Mouse (Mus musculus) liver, embryonic 16.5 days (tissue): ENCODE data around the gene Hmgxb4. TPM values are rescaled to one million over a fixed set of nuclear protein-coding genes. Genes with fewer than 3 reads are reported as not detected.

ENCODE experiments used
- ATAC-seq: fragments of 200-750 bp; cut with Nextera tagmentation; 2 replicates; pipeline ENCODE4 v1.8.0; 2017; ENCODE audit warnings: low read depth, mild to moderate bottlenecking, moderate number of reproducible peaks, moderate library complexity
- H3K27ac ChIP-seq: fragments of 300-500 bp; sonication (generic); 2 replicates; pipeline ENCODE4 v1.5.1; 2014; ENCODE audit warnings: mild to moderate bottlenecking, low read length
- H3K27me3 ChIP-seq: fragments of 300-500 bp; sonication (generic); 2 replicates; pipeline ENCODE4 v1.6.1; 2014; ENCODE audit warnings: low read depth, low read length, mixed read lengths; ENCODE audit not compliant: control insufficient read depth, insufficient read depth
- H3K36me3 ChIP-seq: fragments of 300-500 bp; sonication (generic); 2 replicates; pipeline ENCODE4 v1.6.1; 2014; ENCODE audit warnings: mild to moderate bottlenecking; ENCODE audit not compliant: control insufficient read depth, insufficient read depth
- H3K4me1 ChIP-seq: fragments of 300-500 bp; sonication (generic); 2 replicates; pipeline ENCODE4 v1.6.1; 2014; ENCODE audit warnings: low read depth, low read length, mixed read lengths; ENCODE audit not compliant: control insufficient read depth
- H3K4me2 ChIP-seq: fragments of 300-500 bp; sonication (generic); 2 replicates; pipeline ENCODE4 v1.6.1; 2014; ENCODE audit warnings: low read depth, low read length, mixed read lengths
- H3K4me3 ChIP-seq: fragments of 300-500 bp; sonication (generic); 2 replicates; pipeline ENCODE4 v1.5.1; 2014; ENCODE audit warnings: low read depth, mild to moderate bottlenecking, low read length
- H3K9ac ChIP-seq: fragments of 300-500 bp; sonication (generic); 2 replicates; pipeline ENCODE4 v1.6.1; 2014; ENCODE audit warnings: low read depth, low read length
- H3K9me3 ChIP-seq: fragments of 300-500 bp; sonication (generic); replicated peaks from 2 replicates; pipeline ENCODE4 v1.6.1; 2016; ENCODE audit warnings: low read length; ENCODE audit not compliant: control insufficient read depth
- WGBS: fragments of 180-500 bp; shearing (Covaris S2); extraction: QIAGEN DNeasy Blood & Tissue Kit; methylation state at CpG from one replicate; pipeline ENCODE4 v1.1.7; 2014; ENCODE audit not compliant: insufficient replicate concordance; 5-methylcytosine and 5-hydroxymethylcytosine counted together
- polyA plus RNA-seq: library from polyadenylated mRNA; unstranded; fragments of >200 nt; fragmentation: Nextera tagmentation; extraction: Ambion mirVana; gene quantifications from 2 replicates; pipeline ENCODE4 v1.2.1, GENCODE M21; 2015

Gene Hmgxb4
- polyA plus RNA-seq, 1 experiment from 2014 or later: 8.7 TPM

- H3K27me3 ChIP-seq: no peaks in the 10 kb centered on the region
- H3K27ac ChIP-seq: peak within 1 kb of the TSS; percentile 84
- H3K4me2 ChIP-seq: peak within 1 kb of the TSS; percentile 99
- peak; percentile 96 for ATAC-seq
- H3K4me3 ChIP-seq: peak within 1 kb of the TSS; percentile 83
- WGBS: under 1% methylated on average over 61 of the region's 62 CpGs
- peaks cover 9% of the 10 kb centered on the region; the same call in 1 of the 2 replicates for H3K36me3 ChIP-seq
- H3K9ac ChIP-seq: peak within 1 kb of the TSS; percentile 77
- peaks cover 14% of the 10 kb centered on the region for H3K4me1 ChIP-seq
- H3K9me3 ChIP-seq: no peaks in the 10 kb centered on the region
These were observed 40.5 kb downstream of the Hmgxb4 start, which contains the start of gene Tom1 for GRCm38 (mm10) chr8:75033511-75034243. Tom1 (plus strand) TSS chr8:75033705.

GRCm38 (mm10) chr8:75034285-75034684 lies 41.1 kb downstream of the Hmgxb4 start:
- WGBS: under 1% methylated on average over 17 of the region's 17 CpGs
- H3K9ac ChIP-seq: peak overlapping the region; percentile 77
- peak overlapping the region; percentile 63 for H3K27ac ChIP-seq
- ATAC-seq: no peak
- no peaks in the 10 kb centered on the region for H3K27me3 ChIP-seq
- peaks cover 4% of the 10 kb centered on the region; the same call in 1 of the 2 replicates for H3K36me3 ChIP-seq
- H3K4me2 ChIP-seq: peak overlapping the region; percentile 99
- H3K4me1 ChIP-seq: peaks cover 14% of the 10 kb centered on the region
- H3K4me3 ChIP-seq: peak overlapping the region; percentile 83
- no peaks in the 10 kb centered on the region for H3K9me3 ChIP-seq

DNA sequence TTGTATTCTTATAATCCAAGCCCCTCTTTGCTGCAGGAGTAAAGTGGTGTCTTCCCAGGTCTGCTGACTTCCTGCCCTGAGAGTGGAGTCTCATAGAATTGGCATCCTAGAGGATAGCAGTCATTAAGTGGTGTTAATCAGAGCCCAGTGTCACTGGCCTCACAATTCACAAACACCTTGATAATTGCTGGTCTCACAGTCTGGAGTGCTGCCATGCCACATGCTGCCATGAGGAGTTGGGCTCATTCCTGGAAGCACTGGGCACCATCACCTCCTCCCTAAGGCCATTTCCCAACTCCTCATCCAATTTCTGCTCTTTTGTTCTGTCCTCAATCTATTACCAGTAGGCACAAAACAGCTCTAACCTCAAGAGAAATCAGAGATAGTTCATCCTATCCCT lies 42.5 kb downstream of the Hmgxb4 start:
- Histone ChIP-seq H3K36me3 (no peaks in the 10 kb centered on the region), H3K27me3 (no peaks in the 10 kb centered on the region), H3K4me3 (no peak overlapping the region), H3K4me1 (peaks cover 17% of the 10 kb centered on the region), H3K27ac (no peak overlapping the region), H3K4me2 (no peak overlapping the region), H3K9me3 (no peaks in the 10 kb centered on the region), H3K9ac (no peak overlapping the region)
- no peak for ATAC-seq

GRCm38 (mm10) chr8:75038497-75038896 lies 45.3 kb downstream of the Hmgxb4 start:
- Histone ChIP-seq H3K36me3 (no peaks in the 10 kb centered on the region), H3K9me3 (no peaks in the 10 kb centered on the region), H3K9ac (no peak overlapping the region), H3K27me3 (no peaks in the 10 kb centered on the region), H3K4me3 (no peak overlapping the region), H3K4me2 (no peak overlapping the region), H3K27ac (no peak overlapping the region), H3K4me1 (peaks cover 15% of the 10 kb centered on the region)
- ATAC-seq: no peak

DNA sequence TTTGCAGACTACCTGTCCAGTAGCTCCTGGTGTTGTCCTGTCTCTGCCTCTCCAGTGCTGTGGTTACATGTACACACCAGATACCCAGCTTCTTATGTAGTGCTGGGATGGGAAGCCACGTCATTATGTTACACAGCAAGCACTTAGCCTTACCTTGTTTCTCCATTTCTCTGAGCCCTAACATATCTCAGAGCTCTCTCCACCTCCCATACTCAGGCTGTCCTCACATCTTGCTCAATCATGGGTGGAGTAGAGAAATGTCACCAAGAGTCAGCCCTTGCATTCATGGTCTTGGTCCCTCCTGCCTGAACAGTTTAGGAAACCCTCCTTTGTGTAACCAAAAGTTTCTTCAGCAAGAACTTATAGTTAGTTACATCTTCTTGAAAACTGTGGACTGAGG lies 46.6 kb downstream of the Hmgxb4 start:
- H3K4me1 ChIP-seq: peaks cover 10% of the 10 kb centered on the region
- H3K27ac ChIP-seq: no peak overlapping the region
- 60% methylated on average over 1 of the region's 1 CpGs for WGBS
- no peaks in the 10 kb centered on the region for H3K9me3 ChIP-seq
- H3K36me3 ChIP-seq: no peaks in the 10 kb centered on the region
- H3K4me2 ChIP-seq: no peak overlapping the region
- H3K4me3 ChIP-seq: no peak overlapping the region
- H3K9ac ChIP-seq: no peak overlapping the region
- ATAC-seq: peak; percentile 56
- H3K27me3 ChIP-seq: no peaks in the 10 kb centered on the region

- Histone ChIP-seq H3K36me3 (no peaks in the 10 kb centered on the region), H3K4me3 (no peak overlapping the region), H3K27me3 (no peaks in the 10 kb centered on the region), H3K9ac (no peak overlapping the region), H3K9me3 (no peaks in the 10 kb centered on the region), H3K4me1 (peaks cover 6% of the 10 kb centered on the region), H3K27ac (no peak overlapping the region), H3K4me2 (no peak overlapping the region)
- 58% methylated on average over 2 of the region's 2 CpGs for WGBS
- no peak for ATAC-seq
These were observed 49.0 kb downstream of the Hmgxb4 start for GRCm38 (mm10) chr8:75042171-75042570.

GRCm38 (mm10) chr8:75042974-75043373 lies 49.8 kb downstream of the Hmgxb4 start:
- Histone ChIP-seq H3K9me3 (no peaks in the 10 kb centered on the region), H3K27me3 (no peaks in the 10 kb centered on the region), H3K4me1 (peaks cover 6% of the 10 kb centered on the region), H3K4me3 (no peak overlapping the region), H3K4me2 (no peak overlapping the region), H3K27ac (no peak overlapping the region), H3K9ac (no peak overlapping the region), H3K36me3 (no peaks in the 10 kb centered on the region)
- WGBS: 81% methylated on average over 1 of the region's 1 CpGs
- 0 out of 2 replicates have a peak, but pooled peaks have one; percentile 2 for ATAC-seq

- no peaks in the 10 kb centered on the region for H3K36me3 ChIP-seq
- no peak overlapping the region for H3K9ac ChIP-seq
- H3K4me3 ChIP-seq: no peak overlapping the region
- H3K27ac ChIP-seq: no peak overlapping the region
- 88% methylated on average over 1 of the region's 1 CpGs for WGBS
- ATAC-seq: no peak
- H3K4me1 ChIP-seq: peaks cover 3% of the 10 kb centered on the region
- H3K9me3 ChIP-seq: no peaks in the 10 kb centered on the region
- no peaks in the 10 kb centered on the region for H3K27me3 ChIP-seq
- H3K4me2 ChIP-seq: no peak overlapping the region
These were observed 53.1 kb downstream of the Hmgxb4 start for GRCm38 (mm10) chr8:75046303-75046702.

GRCm38 (mm10) chr8:75047784-75048183 lies 54.6 kb downstream of the Hmgxb4 start:
- Histone ChIP-seq H3K27me3 (no peaks in the 10 kb centered on the region), H3K4me2 (no peak overlapping the region), H3K4me3 (no peak overlapping the region), H3K9ac (no peak overlapping the region), H3K36me3 (no peaks in the 10 kb centered on the region), H3K4me1 (no peaks in the 10 kb centered on the region; the same call in 1 of the 2 replicates), H3K9me3 (no peaks in the 10 kb centered on the region), H3K27ac (no peak overlapping the region)
- ATAC-seq: no peak
- 60% methylated on average over 3 of the region's 3 CpGs for WGBS
